Mouse (Mus musculus): ENCODE data around the gene Foxl2.

DNA sequence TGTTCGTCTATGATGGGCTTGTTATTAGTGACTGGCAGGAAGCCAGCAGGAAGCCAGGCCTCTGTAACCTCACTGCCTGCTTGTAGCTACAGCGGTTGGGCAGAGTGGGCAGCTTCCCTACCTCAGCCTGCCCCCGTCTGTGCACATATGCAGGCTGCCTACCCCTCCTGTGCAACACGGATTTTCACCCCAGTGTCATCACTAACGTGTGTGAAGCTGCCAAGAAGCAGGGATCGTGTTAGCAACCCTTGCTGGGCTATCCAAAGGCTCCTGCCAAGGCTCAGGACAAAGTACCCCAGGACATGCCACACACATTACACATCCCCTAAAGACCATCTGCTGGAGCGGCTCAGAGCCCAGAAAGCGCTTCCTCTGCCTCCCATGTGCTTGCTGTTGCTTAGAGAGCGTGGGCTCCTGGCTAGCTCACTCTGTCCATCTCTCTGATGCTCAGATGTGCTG, 44.8 kb downstream of the Foxl2 start:
- no peak for TF ChIP-seq CTCF (IDR thresholded peaks at IDR 0.05; ENCODE audit: low read depth, low read length)
- no peak for TF ChIP-seq GATA1 (IDR thresholded peaks at IDR 0.05; ENCODE audit: borderline replicate concordance, low read length)
- TF ChIP-seq TAL1 (conservative IDR thresholded peaks at IDR 0.05; ENCODE audit: low read depth, low read length) = no peak
- TF ChIP-seq POLR2AphosphoS5 (IDR thresholded peaks at IDR 0.05; ENCODE audit: insufficient replicate concordance, low read depth, low read length) = no peak
